Mouse (Mus musculus) adrenal gland, postnatal 4 days (tissue): ENCODE measurements around the gene Dmpk. TPM values are rescaled to one million over a fixed set of nuclear protein-coding genes. Genes with fewer than 3 reads are reported as not detected.
"Not testable (repeated sequence)": the region's sequence is repeated elsewhere in the genome, so short reads cannot be mapped to it uniquely, and the experiment has no call there.

Source experiments
- DNase-seq, 2 experiments: peaks; one replicate each; pipeline ENCODE4 v3.0.0; 2021 to 2022; ENCODE audit warnings: low spot score in 2 of 2, mixed read lengths in 2 of 2
- long read RNA-seq, 2 experiments: library from polyadenylated mRNA; stranded (forward); transcript quantifications; one replicate each; pipeline ENCODE4 v2.0.0; 2021
- total RNA-seq, 2 experiments: library from RNA; stranded (reverse); gene quantifications; 2 replicates each; pipeline ENCODE4 v1.2.3; 2021

Dmpk gene
- 10 to 100 TPM; 70.0 to 74.7 TPM for total RNA-seq
- long read RNA-seq, experiment 1, transcript Dmpk-201 (15 exons, 2,761 nt), result major isoform, 10 of 39 reads
- long read RNA-seq, experiment 1, partial matches to known transcripts, result 4 of 39 reads
- long read RNA-seq, experiment 1, other reads (novel, unspliced or antisense), result 25 of 39 reads
- long read RNA-seq, experiment 2, transcript Dmpk-201 (15 exons, 2,761 nt), result major isoform, 22 of 85 reads
- long read RNA-seq, experiment 2, partial matches to known transcripts, result 4 of 85 reads
- long read RNA-seq, experiment 2, other reads (novel, unspliced or antisense), result 57 of 85 reads

GRCm38 (mm10) chr7:19083701-19084100, at the start of gene Dmpk:
TSS of gene Dmpk (plus strand) at chr7:19083849.
- DNase-seq, result no peak

GRCm38 (mm10) chr7:19044616-19045015, 39.0 kb upstream of the Dmpk start:
- no peak for DNase-seq

DNA sequence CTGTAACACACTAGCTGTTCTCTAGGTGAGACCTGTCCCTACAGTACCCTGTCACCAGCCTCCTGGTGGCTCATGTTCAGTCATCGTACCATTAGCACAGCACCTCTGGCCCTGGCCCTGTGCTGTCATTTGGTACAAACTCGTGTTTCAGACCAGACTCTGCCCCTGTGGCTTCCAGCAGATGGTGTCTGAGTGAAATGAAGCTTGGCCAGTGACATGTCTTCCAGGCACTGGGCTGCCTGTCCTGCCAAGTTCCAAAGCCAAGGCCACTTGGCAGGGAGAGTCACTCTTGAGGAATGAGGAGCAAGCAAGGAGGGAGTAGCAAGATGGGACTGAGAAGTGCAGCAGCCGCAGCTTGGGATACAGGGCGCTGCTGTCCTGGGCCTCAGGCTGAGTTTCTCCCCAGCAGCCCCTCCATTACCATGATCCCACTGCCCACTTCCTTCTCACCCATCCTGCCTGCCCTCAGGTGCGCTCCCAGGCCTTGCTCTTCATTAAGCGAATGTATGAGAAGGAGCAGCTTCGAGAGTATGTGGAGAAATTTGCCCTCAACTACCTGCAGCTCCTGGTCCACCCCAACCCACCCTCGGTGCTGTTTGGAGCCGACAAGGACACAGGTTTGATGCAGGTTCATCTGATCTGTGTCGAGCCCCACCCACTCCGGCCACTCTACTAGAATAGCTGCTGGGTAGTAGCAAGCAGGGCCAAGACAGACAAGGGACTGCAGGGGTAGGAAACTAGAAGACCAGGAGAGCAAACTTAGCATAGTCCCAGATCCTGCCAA, 37.2 kb upstream of the Dmpk start:
- no peak for DNase-seq

DNA sequence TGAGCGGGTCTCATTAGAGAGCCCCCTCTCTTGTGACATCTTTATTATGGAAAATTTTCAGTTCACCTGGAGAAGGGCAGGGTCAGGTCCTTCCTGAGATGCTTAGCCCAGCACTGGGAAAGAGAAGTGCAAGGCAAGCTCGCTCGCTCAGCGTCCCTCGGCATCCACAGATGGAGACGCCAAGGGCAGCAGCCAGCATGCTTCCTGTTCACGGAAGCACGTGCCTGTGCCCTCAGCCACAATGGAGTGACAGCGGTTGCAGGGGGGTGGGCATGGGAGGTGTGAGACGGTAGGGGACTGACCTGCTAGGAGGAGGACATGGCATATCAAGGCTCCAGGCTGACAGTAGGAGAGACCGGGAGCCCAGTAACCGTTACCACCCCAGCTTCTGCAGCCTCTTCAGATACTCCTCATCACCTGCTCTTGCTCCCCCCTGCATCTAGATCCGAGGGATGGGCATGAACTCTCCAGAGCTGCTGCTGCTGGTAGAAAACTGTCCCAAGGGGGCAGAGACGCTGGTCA, 35.6 kb upstream of the Dmpk start:
- no peak for DNase-seq

- no peak for DNase-seq
These were observed 34.4 kb upstream of the Dmpk start for GRCm38 (mm10) chr7:19049252-19049651.

DNA sequence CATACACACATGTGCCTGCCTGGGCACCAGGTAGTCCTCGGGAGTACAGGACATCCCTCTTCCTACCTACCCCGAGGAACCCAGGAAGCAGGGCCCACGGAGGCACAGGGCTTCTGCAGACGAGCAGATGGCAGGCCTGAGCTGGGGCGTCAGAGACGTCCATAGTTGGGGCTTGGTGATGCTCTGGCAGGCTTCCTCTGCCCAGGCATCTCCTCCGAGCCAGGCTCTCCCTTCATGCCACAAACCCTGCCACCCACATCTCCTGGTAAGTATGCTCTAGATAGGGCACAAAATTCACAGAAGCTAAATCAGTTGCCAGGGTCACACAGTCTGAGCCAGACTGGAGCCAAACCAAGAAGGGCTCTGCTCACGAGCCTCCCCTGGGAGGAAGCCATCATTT, 33.5 kb upstream of the Dmpk start:
- DNase-seq, result no peak

DNA sequence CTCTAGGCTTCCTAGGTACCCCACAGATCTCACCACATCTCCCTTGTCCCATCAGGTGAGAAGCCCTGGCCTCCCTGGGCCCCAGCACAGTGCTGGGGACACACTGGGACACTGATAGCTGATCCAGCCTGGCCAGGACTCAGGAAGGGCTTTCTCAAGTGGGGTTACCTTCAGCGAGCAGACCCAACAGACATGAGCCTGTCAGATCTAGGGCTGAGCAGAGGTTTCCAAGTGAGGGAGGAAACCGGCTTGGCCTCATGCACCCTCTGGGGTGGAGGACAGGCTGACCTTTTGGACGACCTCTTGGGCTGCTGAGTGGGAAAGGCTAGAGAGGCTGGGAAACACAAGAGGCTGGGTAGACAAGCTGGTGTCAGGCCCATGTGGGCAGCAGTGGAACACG, 32.5 kb upstream of the Dmpk start:
- no peak for DNase-seq

GRCm38 (mm10) chr7:19052345-19053135, 31.1 kb upstream of the Dmpk start:
- no peak for DNase-seq

GRCm38 (mm10) chr7:19053136-19053532, 30.5 kb upstream of the Dmpk start:
- no peak for DNase-seq

GRCm38 (mm10) chr7:19054047-19054776, 29.4 kb upstream of the Dmpk start, which contains the start of gene Rsph6a:
TSS of gene Rsph6a (plus strand) at chr7:19054690.
- DNase-seq, result no peak

DNA sequence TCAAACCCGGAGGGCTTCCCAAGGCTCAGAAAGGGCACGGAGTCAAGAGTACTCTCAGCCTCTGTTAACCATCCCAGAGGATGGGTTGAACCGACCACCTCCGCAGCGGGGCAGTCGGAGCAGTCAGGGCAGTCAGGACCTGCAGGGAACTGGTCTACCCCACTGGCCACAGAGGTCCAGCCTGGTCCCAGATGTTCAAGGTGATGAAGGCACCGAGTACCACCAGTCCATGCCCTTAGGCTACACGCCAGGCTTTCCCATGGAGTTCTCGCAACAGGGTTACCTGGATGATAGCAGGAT, 28.9 kb upstream of the Dmpk start:
- DNase-seq, result no peak

GRCm38 (mm10) chr7:19055108-19055507, 28.5 kb upstream of the Dmpk start:
- no peak for DNase-seq

DNA sequence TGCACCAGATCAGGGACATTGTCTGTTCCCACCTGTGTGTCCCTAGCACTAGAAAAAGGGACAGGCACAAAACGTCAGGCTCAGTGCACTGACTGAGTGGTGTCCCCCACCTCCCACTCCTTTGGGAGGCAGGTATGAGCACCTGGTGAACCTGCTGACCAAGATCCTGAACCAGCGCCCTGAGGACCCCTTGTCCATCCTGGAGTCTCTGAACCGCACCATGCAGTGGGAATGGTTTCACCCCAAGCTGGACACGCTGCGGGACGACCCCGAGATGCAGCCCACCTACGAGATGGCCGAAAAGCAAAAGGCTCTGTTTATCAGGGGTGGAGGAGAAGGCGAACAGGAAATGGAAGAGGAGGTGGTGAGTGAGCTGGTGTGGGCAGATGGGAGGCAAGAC, 26.2 kb upstream of the Dmpk start:
- DNase-seq, result no peak

DNA sequence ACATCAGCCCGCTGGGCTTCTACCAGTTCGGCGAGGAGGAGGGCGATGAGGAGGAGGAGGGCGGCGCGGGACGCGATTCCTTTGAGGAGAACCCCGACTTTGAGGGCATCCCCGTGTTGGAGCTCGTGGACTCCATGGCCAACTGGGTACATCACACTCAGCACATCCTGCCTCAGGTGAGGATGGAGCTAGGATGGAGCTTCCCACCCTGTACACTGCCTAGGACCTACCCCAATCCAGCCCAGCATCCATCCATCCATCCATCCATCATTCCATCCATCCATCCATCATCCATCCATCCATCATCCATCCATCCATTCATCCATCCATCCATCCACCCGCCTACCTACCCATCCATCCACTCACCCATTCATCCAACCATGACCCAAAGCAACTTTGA, 17.8 kb upstream of the Dmpk start:
- no peak for DNase-seq

- no peak for DNase-seq
These were observed 16.6 kb upstream of the Dmpk start for GRCm38 (mm10) chr7:19067063-19067462.

DNA sequence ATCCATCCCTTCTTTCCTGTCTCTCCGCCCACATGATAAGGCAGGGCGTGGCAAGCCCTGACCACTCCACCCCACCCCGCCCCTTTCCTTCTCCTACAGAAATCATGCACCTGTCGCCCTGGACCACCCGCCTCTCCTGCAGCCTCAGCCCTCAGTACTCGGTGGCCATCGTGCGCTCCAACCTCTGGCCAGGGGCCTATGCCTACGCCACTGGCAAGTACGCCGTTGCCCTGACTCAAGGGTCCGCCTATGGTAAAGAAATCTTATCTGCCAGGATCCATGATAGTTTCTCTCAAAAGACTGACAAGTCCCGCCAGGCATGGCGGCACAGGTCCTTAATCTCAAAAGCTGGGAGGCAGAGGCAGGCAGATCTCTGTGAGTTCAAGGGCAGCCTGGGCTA, 15.7 kb upstream of the Dmpk start:
- no peak for DNase-seq

DNA sequence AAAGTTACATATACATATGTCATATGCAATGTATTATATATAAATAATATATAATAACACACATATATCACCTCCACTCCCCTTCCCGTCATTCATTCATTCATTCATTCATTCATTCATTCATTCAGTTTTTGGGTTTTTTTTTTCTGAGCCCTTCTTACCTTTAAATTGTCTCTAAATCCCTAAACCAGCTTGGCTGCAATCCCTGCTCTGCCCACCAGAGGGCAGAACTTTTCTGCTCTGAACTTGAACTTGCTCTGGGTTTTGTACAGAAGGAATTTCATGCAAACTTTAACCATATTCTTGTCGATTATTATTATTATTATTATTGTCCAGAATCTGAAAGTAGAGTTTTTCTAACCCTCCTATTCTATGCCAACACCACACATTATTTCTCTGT, 14.9 kb upstream of the Dmpk start:
- no peak for DNase-seq

GRCm38 (mm10) chr7:19069500-19069899, 14.1 kb upstream of the Dmpk start:
- no peak for DNase-seq

GRCm38 (mm10) chr7:19071024-19071423, 12.6 kb upstream of the Dmpk start:
- DNase-seq, result not testable (repeated sequence)

- DNase-seq, result no peak
These were observed 10.1 kb upstream of the Dmpk start for GRCm38 (mm10) chr7:19073504-19073903.

DNA sequence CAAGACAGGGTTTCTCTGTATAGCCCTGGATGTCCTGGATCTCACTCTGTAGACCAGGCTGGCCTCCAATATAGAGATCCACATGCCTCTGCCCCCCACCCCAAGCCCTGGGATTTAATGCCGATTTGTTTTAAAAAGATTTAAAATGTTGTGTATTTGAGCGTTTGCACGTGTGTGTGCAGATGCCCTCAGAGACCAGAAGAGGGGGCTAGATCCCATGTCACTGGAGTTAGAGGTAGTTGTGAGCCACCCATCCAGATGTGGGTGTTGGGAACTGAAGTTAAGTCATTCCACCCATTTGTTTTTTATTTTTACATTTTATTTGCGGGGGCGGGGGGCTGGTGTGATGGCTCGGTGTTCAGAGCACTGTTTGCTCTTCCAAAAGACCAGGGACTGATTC, 9.2 kb upstream of the Dmpk start:
- DNase-seq, result no peak
